Mouse (Mus musculus) left cerebral cortex, adult 8-10 months (tissue): Measurements from ENCODE around the gene Tut4. TPM values are rescaled to one million over a fixed set of nuclear protein-coding genes. Genes with fewer than 3 reads are reported as not detected.

ENCODE experiments used
- DNase-seq, 2 experiments: peaks; one replicate each; pipeline ENCODE4 v3.0.0; 2022; ENCODE audit warnings: low spot score in 2 of 2
- total RNA-seq, 4 experiments: library from RNA; stranded (reverse); gene quantifications; 2 replicates each; pipeline ENCODE4 v1.2.4; 2022

The Tut4 gene
- 10 to 100 TPM; 34.0 to 51.2 (median 38.2) TPM for total RNA-seq

DNA sequence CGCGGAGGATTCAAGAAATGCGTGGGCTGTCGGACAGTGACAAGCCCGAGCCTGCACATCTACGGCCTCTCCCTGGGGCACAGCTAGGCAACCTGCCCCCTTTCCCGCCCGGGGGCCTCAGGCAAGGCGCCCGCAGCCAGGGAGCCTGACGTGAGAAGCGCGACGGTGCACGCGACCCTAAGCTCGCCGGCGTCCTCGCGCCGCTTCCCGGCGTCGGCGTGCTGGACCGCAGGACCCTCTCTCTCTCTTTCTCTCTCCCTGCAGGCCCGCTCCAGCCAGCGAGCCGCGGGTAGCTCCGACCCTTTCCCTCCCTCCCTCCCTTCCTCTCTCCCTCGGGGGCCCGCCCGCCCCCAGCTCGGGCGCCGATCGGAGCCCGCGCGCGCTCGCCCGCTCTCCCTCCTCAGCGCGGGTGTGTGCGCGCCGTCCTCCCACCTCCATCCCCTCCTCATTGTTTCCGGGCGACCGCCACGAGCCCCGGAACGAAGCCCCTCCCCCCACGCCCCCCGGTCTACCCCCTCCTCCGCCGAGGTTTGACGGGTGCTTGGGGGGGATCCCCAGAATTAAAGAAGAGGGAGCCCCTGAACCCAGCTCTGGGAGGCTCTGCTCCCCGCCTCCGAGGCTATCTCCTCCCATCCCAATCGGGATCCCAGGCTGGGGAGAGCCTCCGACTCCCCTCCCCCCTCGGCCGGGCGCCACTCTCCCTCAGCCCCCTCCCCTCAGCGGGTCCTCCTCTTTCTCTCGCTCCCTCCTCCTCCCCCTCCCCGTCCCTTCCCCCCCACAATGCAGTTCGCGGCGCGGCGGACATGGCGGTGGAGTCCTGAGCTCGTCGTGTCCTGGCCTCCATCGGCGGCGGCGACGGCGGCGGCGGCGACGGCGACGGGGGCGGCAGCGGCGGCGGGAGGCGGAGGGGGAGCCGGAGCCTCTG lies at the start of gene Tut4:
Tut4 (plus strand) TSS at position 196 of the 925 bp plus-strand sequence.
- peak; percentile 59 to 82 for DNase-seq

DNA sequence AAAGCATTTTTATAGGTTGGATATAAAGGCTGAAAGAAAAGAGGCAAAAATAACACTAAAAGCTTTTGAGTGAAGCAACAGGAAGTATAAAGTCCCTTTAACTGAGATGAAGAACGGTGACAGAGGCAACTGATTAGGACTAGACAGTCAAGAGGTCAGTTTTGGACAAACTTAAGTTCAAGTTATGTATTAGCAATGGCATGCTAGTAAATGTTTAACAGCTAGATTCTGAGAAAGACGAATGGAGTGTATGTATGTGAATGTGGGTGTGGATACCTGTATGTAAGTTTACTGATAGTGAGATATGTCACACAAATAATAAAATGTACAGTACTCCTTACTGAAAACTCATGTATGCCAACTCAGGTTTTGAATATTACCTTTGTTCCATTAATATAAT lies 34.6 kb upstream of the Tut4 start:
- no peak for DNase-seq

DNA sequence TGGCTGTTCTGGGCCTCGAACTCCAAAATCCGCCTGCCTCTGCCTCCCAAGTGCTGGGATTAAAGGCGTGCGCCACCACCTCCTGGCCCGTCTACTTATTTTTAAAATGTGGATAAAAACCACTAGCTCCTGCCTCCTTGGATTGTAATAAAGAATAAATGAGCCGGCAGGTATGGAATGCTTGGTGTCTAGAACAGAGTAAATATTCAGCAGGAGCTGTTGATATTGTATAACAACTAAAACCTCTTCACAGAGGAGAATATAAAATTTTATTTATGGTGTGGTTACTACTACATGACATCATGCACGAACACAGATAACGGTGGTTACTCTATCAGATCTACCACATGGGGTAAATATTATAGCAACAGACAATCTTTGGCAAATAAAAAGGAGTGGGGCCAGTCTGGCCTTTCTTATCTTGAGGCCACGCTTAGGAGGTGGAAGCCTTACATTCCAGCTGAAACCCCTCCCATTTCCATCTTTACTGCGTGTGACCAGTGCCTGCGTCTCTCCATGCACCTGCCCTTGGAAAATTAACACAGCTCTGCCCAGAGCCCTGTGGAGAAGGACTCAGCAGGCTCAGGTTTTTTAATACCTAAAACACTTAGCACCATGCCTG lies 31.4 kb upstream of the Tut4 start:
- no peak for DNase-seq

DNA sequence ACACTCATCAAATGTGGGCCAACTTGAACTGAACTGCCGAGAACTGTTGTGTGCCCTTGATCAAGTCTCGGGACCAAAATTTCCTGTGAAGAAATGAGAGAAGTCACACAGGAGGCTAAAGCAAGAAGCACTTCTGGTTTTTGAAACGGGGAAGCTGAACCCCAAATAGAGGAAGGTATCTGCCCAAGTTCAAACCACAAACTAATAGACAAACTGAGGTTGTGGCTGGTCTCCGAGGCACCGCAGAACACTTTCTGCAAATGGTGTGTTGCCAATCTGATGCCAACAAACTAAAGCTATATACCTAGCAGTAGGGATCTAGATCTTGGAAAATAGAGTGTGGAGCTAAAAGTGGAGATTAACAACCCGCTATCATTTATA lies 30.9 kb upstream of the Tut4 start:
- DNase-seq: no peak

DNA sequence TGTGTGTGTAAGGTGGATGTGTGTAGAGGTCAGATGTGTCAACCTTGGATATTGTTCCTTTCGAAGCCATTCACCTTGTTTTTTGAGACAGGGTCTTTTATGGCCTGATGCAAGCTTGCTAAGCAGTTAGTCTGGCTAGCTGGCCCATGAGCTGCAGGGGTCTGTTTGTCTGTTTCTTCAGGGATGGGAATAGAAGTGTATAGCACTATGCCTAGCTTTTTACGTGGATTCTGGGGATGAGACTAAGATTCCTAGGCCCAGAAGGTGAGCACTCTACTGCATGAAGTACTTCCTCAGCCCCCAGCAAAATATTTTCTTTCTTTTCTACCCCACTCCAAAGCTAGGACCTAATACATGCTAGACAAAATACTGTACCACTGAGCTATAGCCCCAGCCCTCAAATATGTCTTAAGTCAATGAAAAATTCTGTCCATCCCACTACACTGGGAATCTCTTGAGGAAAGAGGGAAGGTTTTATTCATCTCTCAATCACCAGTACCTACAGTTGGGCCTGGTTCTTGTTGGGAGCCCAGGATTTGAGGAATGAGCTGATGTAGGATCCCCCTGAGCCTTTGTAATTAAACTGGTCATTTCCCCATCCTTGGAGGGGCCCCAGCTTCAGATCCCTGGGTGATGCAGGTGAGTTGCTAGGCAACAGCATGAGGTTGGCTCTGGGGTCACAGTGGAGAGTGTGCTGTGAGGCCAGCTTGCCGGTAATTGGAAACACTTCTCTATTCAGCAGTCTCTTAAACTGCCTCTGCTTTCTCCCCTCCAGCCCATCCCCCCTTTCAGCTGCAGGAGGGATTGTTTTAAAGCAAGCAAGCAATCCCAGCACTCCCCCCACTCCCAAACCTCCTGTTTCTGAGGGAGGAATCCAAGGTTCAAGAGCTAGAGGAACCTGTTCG lies 28.3 kb upstream of the Tut4 start:
- DNase-seq: no peak

DNA sequence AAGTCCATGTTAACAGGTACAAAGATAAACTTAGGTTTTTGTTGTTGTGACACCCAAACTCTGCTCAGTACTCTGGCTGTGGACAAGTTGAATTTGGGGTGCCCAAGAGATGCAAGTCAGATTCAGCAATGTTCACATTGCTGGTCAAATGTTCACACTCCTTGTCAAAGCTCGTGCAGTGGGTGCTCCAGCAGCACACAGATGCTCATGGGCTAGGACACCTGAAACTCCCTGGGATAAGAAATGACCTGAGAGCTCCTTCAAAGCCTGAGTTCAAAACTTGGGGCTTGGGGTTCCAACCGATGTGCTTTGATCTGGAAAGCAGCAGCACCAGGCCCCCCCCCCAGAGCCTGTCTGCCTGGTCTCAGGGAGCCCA lies 27.7 kb upstream of the Tut4 start:
- DNase-seq: no peak

DNA sequence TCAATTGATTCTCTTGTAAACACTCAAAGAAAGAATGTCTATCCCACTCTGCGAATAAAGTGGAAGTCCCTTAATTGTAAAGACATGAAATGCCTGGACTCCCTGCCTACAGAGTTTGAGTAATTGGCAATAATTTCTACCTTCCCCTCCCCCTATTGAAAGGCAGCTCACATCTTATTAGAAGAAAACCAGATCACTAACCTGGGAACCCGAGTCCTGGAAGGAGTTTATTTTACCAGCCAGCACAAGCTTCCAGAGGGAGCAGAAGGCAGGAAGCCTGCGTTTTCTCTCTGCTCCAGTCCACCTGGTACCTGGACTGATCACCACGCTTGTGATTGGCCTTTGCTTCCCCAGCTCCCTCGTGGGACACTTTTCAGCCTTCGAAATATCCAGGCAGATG lies 25.9 kb upstream of the Tut4 start:
- no peak for DNase-seq

DNA sequence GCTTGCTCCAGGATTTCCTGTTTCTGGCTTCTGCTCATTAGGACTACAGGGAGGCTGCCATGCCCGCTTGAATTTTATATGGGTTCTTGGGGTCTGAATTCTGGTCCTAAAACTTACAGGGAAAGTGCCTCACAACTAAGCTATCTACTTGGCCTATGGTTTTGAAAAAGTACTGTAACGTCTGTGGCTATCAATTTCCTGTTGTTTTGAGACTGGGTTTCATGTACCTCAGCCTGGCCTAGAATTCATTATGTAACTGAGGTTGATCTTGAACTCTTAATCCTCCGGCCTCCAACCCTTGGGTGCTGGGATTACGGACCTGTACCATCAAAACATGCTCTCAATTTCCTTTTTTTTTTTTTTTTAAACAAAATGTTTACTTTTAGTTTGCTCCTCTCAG lies 25.0 kb upstream of the Tut4 start:
- DNase-seq: no peak

DNA sequence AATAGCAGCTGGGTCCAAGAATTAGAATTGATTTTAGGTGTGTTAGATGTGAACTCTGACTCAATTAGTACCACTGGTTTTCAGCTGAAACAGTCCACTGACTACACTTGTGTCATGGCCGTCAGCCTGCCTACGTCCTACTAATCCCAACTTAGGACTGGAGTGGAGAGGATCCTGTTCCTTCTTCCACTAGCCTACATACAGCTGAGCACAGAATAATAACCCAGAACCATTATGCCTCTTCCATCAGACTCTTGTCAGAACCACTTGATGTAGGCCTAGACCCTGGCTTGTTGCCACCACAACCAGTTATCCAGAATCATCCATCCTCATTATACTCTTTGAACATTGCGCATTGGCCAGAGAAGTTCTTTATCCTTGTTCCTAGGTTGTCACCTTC lies 24.4 kb upstream of the Tut4 start:
- no peak for DNase-seq

DNA sequence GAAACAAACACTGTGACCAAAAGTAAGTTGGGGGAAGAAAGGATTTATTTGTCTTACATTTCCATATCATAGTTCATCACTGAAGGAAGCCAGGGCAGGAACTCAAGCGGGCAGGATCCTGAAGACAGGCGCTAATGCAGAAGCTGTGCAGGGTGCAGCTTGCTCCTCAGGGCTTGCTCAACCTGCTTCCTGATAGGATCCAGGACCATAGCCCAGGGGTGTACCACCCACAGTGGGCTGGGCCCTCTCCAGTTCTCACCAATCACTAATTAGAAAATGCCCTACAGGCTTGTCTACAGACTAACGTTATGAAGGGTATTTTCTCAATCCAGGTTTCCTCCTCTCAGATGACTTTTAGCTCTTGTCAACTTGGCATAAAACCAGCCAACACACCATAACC lies 23.6 kb upstream of the Tut4 start:
- no peak for DNase-seq

DNA sequence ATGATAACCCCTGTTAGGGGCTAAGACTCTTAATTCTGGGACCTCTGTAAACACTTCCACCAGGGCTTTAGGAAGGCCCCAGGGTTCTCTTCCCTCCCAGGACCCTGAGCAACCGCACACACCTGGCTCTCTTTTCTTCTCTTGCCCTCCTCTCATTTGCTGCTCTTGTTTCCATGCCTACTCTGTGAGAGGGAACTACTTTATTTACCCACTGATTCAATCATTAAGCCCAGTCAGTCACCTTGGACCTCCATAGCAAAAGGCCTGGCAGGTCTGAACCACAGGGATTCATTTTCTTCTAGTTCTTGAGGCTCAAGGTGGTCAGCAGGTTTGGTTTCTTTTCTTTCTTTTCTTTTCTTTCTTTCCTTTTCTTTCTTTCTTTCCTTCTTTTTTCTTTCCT lies 23.0 kb upstream of the Tut4 start:
- no peak for DNase-seq

DNA sequence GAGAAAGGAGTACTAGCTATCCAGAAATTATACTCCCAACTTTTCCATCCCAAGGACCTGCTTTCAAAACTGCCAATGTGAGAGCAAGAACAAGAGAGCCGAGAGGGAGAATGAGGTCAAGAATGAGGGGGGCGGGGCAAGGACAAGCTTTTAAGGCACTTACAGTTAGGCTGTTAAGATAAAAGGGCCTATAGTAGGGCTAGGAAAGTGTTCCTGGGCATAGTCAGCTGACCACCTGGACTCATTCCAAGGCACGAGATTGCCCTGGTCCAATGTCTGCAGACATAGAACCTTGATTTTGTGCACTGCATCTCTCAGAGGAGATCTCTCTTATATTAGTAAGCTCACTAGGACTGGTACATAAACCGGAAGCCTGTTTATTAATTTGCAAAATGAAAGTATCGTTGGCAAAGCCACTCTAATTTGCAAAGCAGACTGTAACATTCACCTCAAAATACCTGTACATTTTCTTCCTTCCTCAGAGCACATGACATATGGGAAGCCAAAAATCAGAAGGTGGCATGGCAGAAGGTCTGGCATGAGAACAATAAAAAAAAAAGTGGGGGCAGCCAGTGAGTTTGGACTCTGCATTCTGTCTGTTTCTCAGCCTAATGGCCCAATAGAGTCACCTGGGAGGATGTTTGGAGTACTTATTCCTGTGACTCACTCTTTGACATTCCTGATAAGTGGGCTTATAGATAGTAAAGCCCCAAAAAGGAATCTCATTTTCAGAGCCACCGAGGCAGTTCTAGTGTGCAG lies 21.0 kb upstream of the Tut4 start:
- no peak for DNase-seq

DNA sequence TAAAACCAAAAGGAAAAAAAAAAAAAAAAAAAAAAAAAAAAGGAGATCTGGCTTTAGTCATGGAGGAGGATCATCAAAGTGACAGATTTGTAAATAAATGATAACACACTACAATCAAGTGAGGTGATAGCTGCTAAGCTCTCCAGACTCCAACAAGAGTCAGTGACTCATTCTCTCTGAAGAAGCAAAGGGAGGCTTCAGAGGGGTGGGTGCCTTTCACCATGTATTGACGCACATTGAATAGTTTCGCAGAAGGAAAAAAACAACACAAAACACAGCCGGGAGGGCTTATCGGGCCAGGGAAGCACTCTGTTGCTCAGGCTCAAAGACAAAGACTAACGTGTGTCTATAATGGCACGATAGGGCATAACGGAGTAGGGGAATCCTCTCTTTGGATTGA lies 11.1 kb upstream of the Tut4 start:
- no peak for DNase-seq

DNA sequence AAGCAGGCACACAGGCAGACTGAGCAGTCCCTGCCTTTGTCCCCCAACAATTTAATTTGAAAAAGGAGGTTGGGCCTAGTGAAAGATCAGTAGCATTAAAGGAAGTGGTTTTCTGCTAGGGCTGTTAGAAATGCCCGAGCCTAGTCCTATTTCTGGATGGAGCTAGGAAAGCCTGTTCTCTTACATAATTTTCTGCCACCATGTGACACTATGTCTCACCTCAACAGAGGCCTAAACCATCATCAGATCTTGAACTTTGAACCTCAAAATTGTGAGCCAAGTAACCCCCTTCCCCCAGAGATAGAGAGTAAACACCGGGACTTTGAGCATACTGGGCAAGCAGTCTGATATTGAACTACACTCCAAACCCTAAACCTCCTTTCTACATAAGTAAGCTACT lies 3.2 kb upstream of the Tut4 start:
- no peak for DNase-seq

DNA sequence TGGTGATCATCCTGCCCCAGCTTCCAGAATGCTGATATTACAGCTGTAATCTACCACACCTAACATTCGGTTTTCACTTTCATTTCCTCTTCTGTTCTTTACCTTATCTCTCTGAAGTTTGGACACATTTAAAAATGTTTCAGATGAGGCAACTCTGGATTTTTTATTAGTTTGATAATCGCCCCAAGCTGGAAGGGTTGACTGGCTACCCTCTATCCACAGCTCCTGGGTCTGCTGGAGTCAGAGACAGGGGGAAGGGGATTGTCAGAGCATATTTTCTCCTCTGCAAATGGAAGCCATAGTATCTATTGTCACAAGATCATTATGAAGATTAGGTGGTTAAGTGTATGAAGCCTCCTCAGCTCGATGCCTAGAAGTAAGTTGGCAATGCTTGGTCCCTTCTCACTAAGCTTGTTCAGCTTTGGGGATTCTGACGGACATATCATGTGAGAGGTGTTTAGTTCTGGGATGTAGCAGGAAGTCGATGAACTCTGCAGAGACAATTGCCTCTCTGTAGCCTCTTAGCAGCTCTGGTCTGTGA lies 955 bp upstream of the Tut4 start:
- no peak for DNase-seq

DNA sequence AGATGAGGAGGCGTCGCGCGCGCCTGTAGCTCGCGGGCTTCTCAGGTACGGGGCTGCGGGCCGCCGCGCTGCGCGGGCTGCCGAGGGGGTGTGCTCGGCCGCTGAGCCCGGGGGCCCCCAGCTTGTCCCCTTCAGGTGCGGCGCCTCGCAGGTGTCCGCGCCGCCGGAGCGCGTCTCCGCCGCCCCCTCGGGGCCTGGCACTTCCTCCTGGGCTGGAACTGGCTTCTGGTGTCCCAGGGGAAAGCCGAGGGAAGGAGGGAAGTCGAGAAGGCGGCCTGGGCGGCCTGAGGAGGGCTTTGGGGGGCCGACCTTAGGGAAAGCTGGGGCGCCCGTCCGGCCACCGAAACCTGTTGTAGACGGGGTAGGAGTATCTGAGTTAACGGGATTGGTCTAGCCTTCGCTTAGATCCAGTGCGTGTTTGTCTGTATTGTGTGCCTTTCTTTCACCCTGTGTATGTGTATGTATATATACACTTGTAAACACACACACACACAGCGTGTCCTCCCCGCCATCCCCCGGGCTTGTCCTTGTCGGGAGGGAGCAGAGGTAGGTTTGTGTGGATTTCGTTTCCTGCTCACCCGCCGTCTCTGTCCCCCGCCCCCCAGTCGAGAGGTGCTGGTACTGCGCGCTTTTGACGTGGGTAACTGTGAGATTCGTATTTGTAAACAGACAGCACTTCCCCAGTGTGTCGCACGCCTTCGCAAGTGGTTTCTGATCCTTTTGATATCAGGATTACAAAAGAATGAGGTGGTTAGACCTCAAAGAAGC lies 1.1 kb downstream of the Tut4 start:
- peak; percentile 30 to 38 for DNase-seq

DNA sequence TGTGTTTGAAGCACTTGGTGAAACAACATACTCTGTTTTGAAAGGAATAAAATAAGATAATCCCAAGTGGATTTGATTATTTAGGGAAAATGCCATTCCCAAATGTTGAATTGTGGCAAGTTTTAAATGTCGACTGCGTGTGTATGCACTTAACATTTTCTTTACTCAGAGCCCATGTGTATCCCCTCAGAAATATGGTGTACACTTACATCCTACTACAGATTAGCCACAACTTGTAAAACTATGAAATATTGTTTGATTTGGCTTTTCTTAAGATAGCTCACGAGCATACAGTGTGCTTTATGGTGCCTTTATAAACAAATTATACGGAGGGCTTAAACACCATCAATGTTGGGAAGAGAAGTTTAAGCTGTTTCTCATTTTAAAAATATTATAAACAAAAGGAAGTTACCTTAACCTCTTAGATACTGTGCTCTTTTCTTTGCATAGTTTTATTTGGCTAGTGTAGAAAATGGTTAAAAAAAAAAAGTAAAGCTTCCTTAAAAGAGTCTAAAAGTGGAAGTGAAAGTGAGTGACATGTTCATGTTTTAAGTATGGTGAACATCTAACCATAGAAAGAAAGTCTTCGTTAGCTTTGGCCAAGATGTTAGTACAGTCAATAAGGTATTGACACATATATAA lies 2.2 kb downstream of the Tut4 start:
- DNase-seq: no peak

DNA sequence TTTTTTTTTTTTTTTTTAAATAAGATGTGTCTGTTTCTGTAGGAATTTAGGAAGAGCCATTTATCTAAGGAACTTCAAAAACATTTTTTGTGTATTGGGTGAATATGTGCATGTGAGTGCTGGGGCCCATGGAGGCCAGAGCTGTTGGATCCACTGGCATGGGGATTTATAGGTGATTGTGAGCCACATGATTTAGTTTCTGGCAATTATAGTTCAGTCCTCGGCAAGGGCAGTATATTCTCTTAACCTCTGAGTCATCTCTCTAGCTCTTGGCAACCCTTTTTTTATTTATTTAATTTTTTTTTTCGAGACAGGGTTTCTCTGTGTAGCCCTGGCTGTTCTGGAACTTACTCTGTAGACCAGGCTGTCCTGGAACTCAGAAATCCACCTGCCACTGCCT lies 14.4 kb downstream of the Tut4 start:
- DNase-seq: no peak

DNA sequence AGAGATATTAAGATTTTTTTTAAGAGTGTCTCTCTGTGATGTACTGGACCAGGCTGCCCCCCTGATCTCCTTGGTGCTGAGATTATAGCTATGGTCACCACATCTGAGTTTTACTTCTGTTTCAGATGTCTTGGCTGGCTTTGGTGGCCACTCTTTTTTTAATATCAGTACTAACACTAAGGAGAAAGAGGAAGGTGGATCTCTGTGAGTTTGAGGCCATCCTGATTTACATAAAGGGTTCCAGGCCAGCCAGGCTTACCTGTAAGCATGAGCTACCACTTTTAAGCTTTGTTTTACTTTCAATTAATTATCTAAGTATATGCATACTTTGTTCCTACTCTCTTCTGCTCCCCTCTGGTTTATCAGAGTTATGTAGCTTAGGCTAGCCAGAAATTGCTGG lies 23.6 kb downstream of the Tut4 start:
- DNase-seq: no peak

DNA sequence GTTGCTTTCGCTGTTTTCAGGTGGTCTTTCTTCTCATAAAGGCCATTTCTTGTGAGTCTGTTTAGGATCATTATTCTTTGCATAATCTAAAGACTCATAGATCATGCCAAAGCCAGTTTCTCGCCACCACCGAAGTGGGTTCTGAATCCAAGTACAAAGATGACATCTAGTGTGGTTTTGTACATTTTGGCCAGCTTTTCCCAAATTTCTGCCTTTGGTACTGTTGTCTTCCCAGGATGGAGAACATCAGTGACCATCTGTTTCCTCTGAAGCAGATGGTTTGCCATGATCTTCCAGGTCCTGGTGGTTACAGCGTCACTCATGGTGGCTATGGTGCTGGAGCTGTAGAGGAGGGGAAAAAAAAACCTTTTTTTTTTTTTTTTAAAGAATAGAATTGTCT lies 25.0 kb downstream of the Tut4 start:
- DNase-seq: no peak
